Mouse (Mus musculus): Measurements from ENCODE around the gene Manbal. TPM values are rescaled to one million over a fixed set of nuclear protein-coding genes. Genes with fewer than 3 reads are reported as not detected.
"Not testable (repeated sequence)": the region's sequence is repeated elsewhere in the genome, so short reads cannot be mapped to it uniquely, and the experiment has no call there.

Gene Manbal
- polyA plus RNA-seq, 2 experiments, result 52.8 to 82.3 TPM

DNA sequence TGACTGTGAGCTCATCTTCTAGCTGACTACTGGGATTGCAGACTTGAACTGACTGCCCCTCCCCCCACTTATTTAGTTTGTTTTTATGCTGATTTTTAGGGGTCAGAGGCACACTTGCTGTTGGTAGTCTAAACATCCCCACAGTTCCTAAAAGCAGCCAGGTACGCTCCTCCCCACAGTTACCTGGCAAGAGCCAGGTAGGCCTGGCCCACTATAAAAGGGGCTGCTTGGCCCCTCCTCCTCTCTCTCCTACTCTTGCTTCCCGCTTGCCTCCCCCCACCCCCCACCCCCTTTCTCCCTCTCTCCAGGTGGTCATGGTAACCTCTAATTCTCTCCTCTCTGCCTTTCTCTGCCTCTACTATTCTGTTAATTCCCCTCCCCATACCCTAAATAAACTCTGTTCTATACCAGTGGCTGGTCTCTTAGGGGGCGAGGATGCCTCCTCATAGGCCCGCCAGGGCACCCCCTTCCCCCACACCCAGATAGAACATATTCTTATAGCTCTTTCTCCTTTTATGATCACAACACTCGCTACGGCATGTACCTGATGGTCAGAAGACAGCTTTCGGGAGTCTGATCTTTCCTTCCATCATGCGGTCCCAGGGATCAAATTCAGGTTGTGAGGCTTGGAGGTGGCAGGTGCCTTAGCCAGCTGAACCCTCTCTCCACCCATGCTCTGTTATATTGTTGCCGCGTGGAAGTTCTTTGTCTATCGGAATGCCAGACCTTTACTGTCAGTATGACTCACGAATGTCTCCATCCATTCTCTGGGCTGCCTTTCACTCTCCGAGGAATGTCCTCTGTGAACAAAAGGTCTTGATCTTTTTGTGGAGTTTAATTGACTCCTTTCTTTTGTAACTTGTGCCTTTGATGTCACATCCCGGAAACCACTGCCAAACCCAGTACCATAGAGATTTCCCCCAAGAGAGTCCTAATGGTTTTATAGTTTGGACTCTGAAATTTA, 8.7 kb downstream of the Manbal start:
- Histone ChIP-seq H3K4me2 (replicated peaks; ENCODE audit: low read depth, low read length, severe bottlenecking) (no peak overlapping the region), H3K4me3 (replicated peaks; ENCODE audit: low read length) (no peak overlapping the region), H3K9ac (ENCODE audit: low read depth, low read length, severe bottlenecking) (no peak overlapping the region), H3K4me1 (ENCODE audit: control insufficient read depth, insufficient read depth, low read length) (peaks cover 7% of the 10 kb centered on the region; the same call in 1 of the 2 replicates), H3K27me3 (ENCODE audit: control insufficient read depth, insufficient read depth, low read length) (no peaks in the 10 kb centered on the region), H3K27ac (replicated peaks; ENCODE audit: low read depth, low read length) (0 out of 2 replicates have a peak overlapping the region, but pooled peaks have one; percentile 26), H3K36me3 (ENCODE audit: control insufficient read depth, insufficient read depth, low read length) (peaks cover 26% of the 10 kb centered on the region), H3K9me3 (ENCODE audit: control insufficient read depth, low read length) (no peaks in the 10 kb centered on the region)
- TF ChIP-seq POLR2A (IDR thresholded peaks at IDR 0.05; ENCODE audit: borderline replicate concordance, extremely low read depth, insufficient read depth, insufficient read length), result no peak
- no peak for ATAC-seq (ENCODE audit: low FRiP score, low read depth)
- 37% methylated on average over 14 of the region's 14 CpGs for WGBS
- DNase-seq (ENCODE audit: low spot score), result no peak

DNA sequence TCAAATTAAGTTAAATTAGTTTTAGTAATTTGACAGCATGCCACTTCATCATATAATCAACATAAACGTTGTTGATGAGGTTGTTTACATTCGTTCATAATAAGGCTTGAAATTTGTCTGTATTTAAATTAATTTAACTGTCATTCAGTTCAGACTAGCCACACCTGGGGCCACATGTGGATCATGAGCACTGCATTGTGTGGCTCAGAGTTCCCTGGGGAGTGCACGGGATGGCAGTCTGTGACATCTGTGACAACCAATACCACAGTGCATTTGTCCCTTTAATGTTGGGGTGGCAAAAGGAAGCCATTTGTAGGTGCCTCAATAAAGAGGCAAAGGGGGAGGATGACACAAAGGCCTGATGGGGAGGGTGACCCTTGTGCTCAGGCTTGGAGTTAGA, 9.6 kb downstream of the Manbal start:
- no peak overlapping the region for H3K9ac ChIP-seq (ENCODE audit: low read depth, low read length, severe bottlenecking)
- H3K4me3 ChIP-seq (replicated peaks; ENCODE audit: low read length), result no peak overlapping the region
- no peak overlapping the region for H3K4me2 ChIP-seq (replicated peaks; ENCODE audit: low read depth, low read length, severe bottlenecking)
- H3K36me3 ChIP-seq (ENCODE audit: control insufficient read depth, insufficient read depth, low read length), result peaks cover 28% of the 10 kb centered on the region
- no peak for ATAC-seq (ENCODE audit: low FRiP score, low read depth)
- no peaks in the 10 kb centered on the region for H3K9me3 ChIP-seq (ENCODE audit: control insufficient read depth, low read length)
- peaks cover 7% of the 10 kb centered on the region; the same call in 1 of the 2 replicates for H3K4me1 ChIP-seq (ENCODE audit: control insufficient read depth, insufficient read depth, low read length)
- TF ChIP-seq POLR2A (IDR thresholded peaks at IDR 0.05; ENCODE audit: borderline replicate concordance, extremely low read depth, insufficient read depth, insufficient read length), result no peak
- H3K27me3 ChIP-seq (ENCODE audit: control insufficient read depth, insufficient read depth, low read length), result no peaks in the 10 kb centered on the region
- no peak for DNase-seq (ENCODE audit: low spot score)
- 44% methylated on average over 3 of the region's 3 CpGs for WGBS
- no peak overlapping the region for H3K27ac ChIP-seq (replicated peaks; ENCODE audit: low read depth, low read length)

DNA sequence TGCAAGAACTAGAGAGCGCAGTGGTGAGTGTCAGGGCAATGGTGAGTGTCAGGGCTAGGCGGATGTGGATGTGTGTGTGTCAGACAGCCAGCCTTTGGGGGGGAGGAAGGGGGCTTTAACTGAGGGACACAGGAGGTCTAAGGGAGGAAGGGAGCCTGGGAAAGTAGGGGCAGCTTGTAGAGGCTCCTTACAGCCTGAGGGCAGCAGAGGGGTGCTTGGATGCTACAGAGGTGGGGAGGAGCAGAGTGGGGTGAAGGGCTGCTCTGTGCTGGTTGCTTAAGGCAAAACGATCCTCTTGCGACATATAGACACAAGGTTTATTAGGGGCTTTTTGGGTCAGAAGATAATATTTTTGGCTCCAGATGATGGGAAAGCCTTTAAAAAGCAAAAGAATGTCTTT, 17.4 kb downstream of the Manbal start:
- WGBS, result 77% methylated on average over 4 of the region's 4 CpGs
- no peak overlapping the region for H3K4me3 ChIP-seq (replicated peaks; ENCODE audit: low read length)
- no peaks in the 10 kb centered on the region for H3K4me1 ChIP-seq (ENCODE audit: control insufficient read depth, insufficient read depth, low read length)
- H3K9me3 ChIP-seq (ENCODE audit: control insufficient read depth, low read length), result no peaks in the 10 kb centered on the region
- TF ChIP-seq POLR2A (IDR thresholded peaks at IDR 0.05; ENCODE audit: borderline replicate concordance, extremely low read depth, insufficient read depth, insufficient read length), result no peak
- DNase-seq (ENCODE audit: low spot score), result no peak
- H3K4me2 ChIP-seq (replicated peaks; ENCODE audit: low read depth, low read length, severe bottlenecking), result no peak overlapping the region
- H3K27me3 ChIP-seq (ENCODE audit: control insufficient read depth, insufficient read depth, low read length), result no peaks in the 10 kb centered on the region
- H3K9ac ChIP-seq (ENCODE audit: low read depth, low read length, severe bottlenecking), result no peak overlapping the region
- peaks cover 26% of the 10 kb centered on the region for H3K36me3 ChIP-seq (ENCODE audit: control insufficient read depth, insufficient read depth, low read length)
- no peak overlapping the region for H3K27ac ChIP-seq (replicated peaks; ENCODE audit: low read depth, low read length)
- no peak for ATAC-seq (ENCODE audit: low FRiP score, low read depth)

DNA sequence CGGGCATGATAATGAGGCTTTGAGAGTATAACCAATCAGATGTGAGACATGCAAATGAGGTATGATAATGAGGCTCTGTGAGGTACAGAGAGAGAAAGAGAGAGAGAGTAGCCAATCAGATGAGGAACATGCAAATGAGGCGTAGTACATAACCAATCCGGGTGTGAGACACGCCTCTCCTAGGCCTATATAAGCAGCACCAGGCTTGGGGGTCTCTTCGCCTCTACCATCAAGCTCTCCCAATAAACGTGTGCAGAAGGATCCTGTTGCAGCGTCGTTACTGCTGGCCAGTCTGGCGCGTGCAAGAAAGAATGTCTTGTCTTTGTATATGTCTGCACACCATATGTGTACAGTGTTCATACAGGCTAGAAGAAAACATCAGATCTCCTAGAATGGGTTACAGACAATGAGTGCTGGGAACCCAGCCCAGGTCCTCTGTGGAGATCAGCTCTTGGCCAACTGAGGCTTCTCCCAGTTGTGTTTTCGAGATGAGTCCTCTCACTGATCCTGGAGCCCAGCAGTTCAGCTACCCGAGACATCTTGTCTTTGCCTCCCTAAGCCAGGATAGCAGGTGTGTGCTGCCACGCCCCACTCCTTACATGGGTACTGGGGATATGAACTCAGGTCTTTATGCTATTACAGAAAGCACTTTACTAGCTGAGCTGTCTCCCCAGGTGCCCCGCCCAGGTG, 21.7 kb downstream of the Manbal start:
- H3K27me3 ChIP-seq (ENCODE audit: control insufficient read depth, insufficient read depth, low read length); H3K4me2 ChIP-seq (replicated peaks; ENCODE audit: low read depth, low read length, severe bottlenecking); H3K4me3 ChIP-seq (replicated peaks; ENCODE audit: low read length); H3K9ac ChIP-seq (ENCODE audit: low read depth, low read length, severe bottlenecking); DNase-seq (ENCODE audit: low spot score); H3K27ac ChIP-seq (replicated peaks; ENCODE audit: low read depth, low read length); H3K4me1 ChIP-seq (ENCODE audit: control insufficient read depth, insufficient read depth, low read length); ATAC-seq (ENCODE audit: low FRiP score, low read depth); H3K9me3 ChIP-seq (ENCODE audit: control insufficient read depth, low read length): not testable (repeated sequence)
- 89% methylated on average over 14 of the region's 14 CpGs for WGBS
- H3K36me3 ChIP-seq (ENCODE audit: control insufficient read depth, insufficient read depth, low read length), result peaks cover 18% of the 10 kb centered on the region

DNA sequence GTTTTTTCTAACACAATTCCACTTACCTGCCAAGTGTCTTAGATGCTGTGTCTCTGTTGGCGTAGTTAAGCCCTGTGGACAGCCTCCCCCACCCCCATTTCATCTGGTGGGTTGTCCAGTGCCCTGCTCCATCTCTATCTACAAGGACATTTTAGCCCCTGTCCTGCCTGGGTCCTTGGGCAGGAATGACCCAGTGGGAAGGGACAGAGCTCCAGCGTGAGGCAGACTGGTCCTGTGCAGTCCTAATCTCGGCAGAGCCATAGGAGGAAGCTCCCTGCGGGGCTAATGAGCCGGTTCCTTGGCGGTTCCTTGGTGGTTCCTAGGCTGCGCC, 22.2 kb downstream of the Manbal start:
- no peak overlapping the region for H3K27ac ChIP-seq (replicated peaks; ENCODE audit: low read depth, low read length)
- no peak overlapping the region for H3K4me2 ChIP-seq (replicated peaks; ENCODE audit: low read depth, low read length, severe bottlenecking)
- no peaks in the 10 kb centered on the region for H3K27me3 ChIP-seq (ENCODE audit: control insufficient read depth, insufficient read depth, low read length)
- WGBS, result 92% methylated on average over 7 of the region's 7 CpGs
- no peaks in the 10 kb centered on the region for H3K9me3 ChIP-seq (ENCODE audit: control insufficient read depth, low read length)
- TF ChIP-seq POLR2A (IDR thresholded peaks at IDR 0.05; ENCODE audit: borderline replicate concordance, extremely low read depth, insufficient read depth, insufficient read length), result no peak
- DNase-seq (ENCODE audit: low spot score) (no peak), ATAC-seq (ENCODE audit: low FRiP score, low read depth) (no peak)
- H3K4me1 ChIP-seq (ENCODE audit: control insufficient read depth, insufficient read depth, low read length), result no peaks in the 10 kb centered on the region
- H3K9ac ChIP-seq (ENCODE audit: low read depth, low read length, severe bottlenecking), result no peak overlapping the region
- no peak overlapping the region for H3K4me3 ChIP-seq (replicated peaks; ENCODE audit: low read length)
- H3K36me3 ChIP-seq (ENCODE audit: control insufficient read depth, insufficient read depth, low read length), result peaks cover 17% of the 10 kb centered on the region
